Mouse (Mus musculus) right cerebral cortex, postnatal 14 days (tissue): ENCODE measurements at regions not wholly inside any gene's neighbourhood (a gene's known extent, or its start where the extent isn't known, plus 50 kb on each side); places are given as distances from the start of the nearest gene placed in this dataset.

Experiments
- DNase-seq: peaks from one replicate; pipeline ENCODE4 v3.0.0; 2022

GRCm38 (mm10) chr4:150724823-150725222 lies 72.8 kb upstream of the Slc45a1 start:
- no peak for DNase-seq

DNA sequence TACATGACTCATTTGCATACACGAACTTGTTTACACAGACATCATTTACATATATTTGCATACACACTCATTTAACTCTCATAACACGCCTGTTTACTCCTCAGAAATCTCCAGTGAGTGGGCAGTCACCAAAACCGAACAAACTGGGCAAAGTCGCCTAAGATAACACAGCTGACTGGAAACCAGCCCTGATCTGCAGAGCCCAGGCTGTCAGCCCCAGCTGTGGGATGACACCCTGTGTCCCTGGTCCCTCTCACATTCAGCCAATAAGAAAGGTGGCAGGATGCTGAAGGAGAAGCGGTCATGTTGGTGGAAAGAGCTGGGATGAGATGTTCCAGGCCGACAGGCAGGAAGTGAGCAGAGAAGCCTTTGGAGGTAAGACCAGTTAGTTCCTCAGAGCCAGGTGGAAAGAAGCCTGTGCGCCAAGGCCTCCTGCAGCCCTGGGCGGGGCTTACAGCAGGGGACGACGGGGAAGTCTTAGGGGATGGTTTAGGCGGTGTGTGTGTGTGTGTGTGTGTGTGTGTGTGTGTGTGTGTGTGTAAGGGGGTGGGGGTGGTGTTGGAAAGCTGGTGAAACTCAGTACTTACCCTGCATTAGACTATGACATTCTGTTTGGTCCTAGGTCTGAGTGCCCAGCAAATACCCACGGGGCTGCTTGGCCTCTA lies 69.8 kb upstream of the Slc45a1 start:
- DNase-seq = no peak

DNA sequence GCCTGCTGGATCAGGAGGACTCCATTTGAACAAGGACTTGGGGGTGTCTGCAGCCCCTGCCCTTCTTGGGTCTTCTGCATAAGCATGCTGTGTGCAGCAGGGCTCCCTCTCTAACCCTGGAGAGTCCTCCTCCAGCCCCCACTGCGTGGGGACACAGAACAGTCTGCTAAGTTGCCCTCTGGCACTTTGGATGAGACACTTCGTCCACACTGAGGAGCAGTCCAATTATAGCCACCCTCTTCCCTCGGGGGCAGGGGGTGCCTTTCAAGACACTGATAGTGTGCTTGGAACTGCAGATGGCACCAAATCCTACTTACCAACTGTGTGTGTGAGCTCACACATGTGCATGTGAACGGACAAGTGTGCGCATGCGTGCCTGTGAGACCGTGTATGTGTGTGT lies 65.9 kb upstream of the Slc45a1 start:
- no peak for DNase-seq

DNA sequence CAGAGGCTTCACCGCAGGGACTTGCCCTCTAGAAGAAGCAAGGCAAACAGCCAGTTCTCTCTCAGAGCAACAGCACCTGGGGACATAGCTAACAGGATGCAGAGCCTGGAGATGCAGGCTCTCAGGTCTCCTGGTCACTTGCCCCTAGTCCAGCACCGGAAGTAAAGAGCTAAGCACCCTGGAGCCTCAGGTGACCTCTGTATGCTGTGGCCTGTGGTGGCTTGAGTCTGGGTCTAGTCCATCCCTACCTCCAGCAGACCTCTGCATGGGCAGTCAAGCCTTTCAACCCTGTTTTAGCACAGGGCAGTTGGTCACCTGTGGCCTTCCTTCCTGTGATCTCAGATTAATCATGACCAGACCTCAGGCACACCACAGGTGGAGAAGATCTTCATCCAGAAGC lies 63.1 kb upstream of the Slc45a1 start:
- no peak for DNase-seq

- no peak for DNase-seq
Observed at GRCm38 (mm10) chr4:150713291-150713690, 61.3 kb upstream of the Slc45a1 start.

GRCm38 (mm10) chr4:150712856-150713255 lies 60.9 kb upstream of the Slc45a1 start:
- no peak for DNase-seq

DNA sequence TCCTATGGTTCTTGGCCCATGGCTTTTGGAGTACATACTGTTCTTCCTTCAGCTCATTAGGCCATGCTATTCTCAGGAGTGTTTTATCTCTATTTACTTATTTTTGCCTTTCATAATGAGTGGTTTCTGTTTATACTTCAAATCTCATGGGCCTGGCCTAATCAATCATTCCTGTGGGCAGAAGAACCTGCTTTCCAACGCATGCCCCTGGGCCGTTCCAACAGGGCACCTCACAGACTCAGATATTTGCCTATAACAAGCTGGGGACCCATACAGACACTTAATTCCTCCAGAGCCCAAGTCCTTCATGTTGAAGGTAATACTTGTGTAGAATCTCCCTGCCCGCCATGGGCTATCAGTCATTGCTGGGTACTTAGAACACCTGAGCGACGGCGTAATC lies 59.7 kb upstream of the Slc45a1 start:
- no peak for DNase-seq

- DNase-seq = no peak
Observed at GRCm38 (mm10) chr4:150709391-150710130, 57.6 kb upstream of the Slc45a1 start.

DNA sequence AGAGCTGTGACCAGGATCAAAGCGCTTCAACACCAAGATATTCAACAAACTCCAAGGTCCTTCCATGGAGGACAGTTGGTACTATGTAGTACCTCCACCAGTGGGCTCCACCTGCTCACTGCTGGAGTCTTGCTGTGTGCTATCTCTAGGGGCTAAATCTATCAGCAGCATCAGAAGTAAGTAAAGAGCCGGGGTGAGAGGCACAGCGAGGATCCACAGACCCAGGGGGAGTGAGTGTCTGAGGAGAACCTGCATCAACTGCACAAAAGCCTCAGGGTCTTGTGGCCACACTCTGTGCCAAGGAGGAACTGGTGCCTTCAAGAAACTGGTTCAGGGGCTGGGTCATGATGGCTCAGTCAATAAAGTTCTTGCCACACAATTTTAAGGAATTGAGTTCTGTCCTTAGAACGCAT lies 56.6 kb upstream of the Slc45a1 start:
- DNase-seq = peak; percentile 42

GRCm38 (mm10) chr4:150707725-150708571 lies 56.0 kb upstream of the Slc45a1 start:
- DNase-seq = no peak

- DNase-seq = no peak
Observed at GRCm38 (mm10) chr4:150706793-150707724, 55.1 kb upstream of the Slc45a1 start.

GRCm38 (mm10) chr4:150706291-150706690 lies 54.3 kb upstream of the Slc45a1 start:
- DNase-seq = no peak

- no peak for DNase-seq
Observed at GRCm38 (mm10) chr4:150703266-150703665, 51.3 kb upstream of the Slc45a1 start.
